Mouse (Mus musculus) spleen, adult 2 months (tissue): ENCODE data around the gene Spata33.

Source experiments
- CTCF ChIP-seq: fragments of 200-500 bp; IDR thresholded peaks from 2 replicates; pipeline ENCODE4 v1.5.1; 2011; ENCODE audit warnings: mild to moderate bottlenecking, inconsistent platforms; ENCODE audit not compliant: insufficient read depth, insufficient read length, insufficient replicate concordance; ENCODE audit errors: extremely low read depth
- POLR2A ChIP-seq: fragments of 200-500 bp; IDR thresholded peaks from 2 replicates; pipeline ENCODE4 v1.6.1; 2011; ENCODE audit warnings: low read depth, low read length, inconsistent platforms

GRCm38 (mm10) chr8:123231742-123232141 lies 19.1 kb downstream of the Spata33 start:
- TF ChIP-seq CTCF (no peak), POLR2A (no peak)
